Mouse (Mus musculus) midbrain, embryonic 14.5 days (tissue): ENCODE measurements around the gene Mogat1. TPM values are rescaled to one million over a fixed set of nuclear protein-coding genes. Genes with fewer than 3 reads are reported as not detected.

Experiments used
- ATAC-seq: fragments of 200-750 bp; cut with Nextera tagmentation; 2 replicates; pipeline ENCODE4 v1.8.0; 2017; ENCODE audit warnings: moderate number of reproducible peaks, moderate library complexity; ENCODE audit not compliant: low FRiP score, low TSS enrichment
- DNase-seq: peaks from one replicate; pipeline ENCODE4 v3.0.0-alpha.2; 2015
- H3K27ac ChIP-seq: fragments of 300-500 bp; sonication (generic); replicated peaks from 2 replicates; pipeline ENCODE4 v1.5.1; 2014; ENCODE audit warnings: mild to moderate bottlenecking, low read depth, low read length, moderate library complexity
- H3K27me3 ChIP-seq: fragments of 300-500 bp; sonication (generic); 2 replicates; pipeline ENCODE4 v1.6.1; 2014; ENCODE audit warnings: low read length, control low read depth, mixed read lengths; ENCODE audit not compliant: control insufficient read depth, insufficient read depth
- H3K36me3 ChIP-seq: fragments of 300-500 bp; sonication (generic); 2 replicates; pipeline ENCODE4 v1.6.1; 2014; ENCODE audit warnings: low read length, control low read depth; ENCODE audit not compliant: control insufficient read depth, insufficient read depth
- H3K4me1 ChIP-seq: fragments of 300-500 bp; sonication (generic); 2 replicates; pipeline ENCODE4 v1.6.1; 2014; ENCODE audit warnings: mild to moderate bottlenecking, antibody characterized with exemption, low read length, control low read depth; ENCODE audit not compliant: control insufficient read depth, insufficient read depth
- H3K4me2 ChIP-seq: fragments of 300-500 bp; sonication (generic); 2 replicates; pipeline ENCODE4 v1.6.1; 2014; ENCODE audit warnings: mild to moderate bottlenecking, low read length, moderate library complexity
- H3K4me3 ChIP-seq: fragments of 300-500 bp; sonication (generic); replicated peaks from 2 replicates; pipeline ENCODE4 v1.5.1; 2014; ENCODE audit warnings: low read depth, low read length
- H3K9ac ChIP-seq: fragments of 300-500 bp; sonication (generic); replicated peaks from 2 replicates; pipeline ENCODE4 v1.6.1; 2014; ENCODE audit warnings: mild to moderate bottlenecking, low read length, moderate library complexity
- H3K9me3 ChIP-seq: fragments of 300-500 bp; sonication (generic); 2 replicates; pipeline ENCODE4 v1.6.1; 2016; ENCODE audit warnings: low read length, control low read depth, mixed read lengths; ENCODE audit not compliant: control insufficient read depth
- WGBS: fragments of 180-500 bp; shearing (Covaris S2); extraction: QIAGEN DNeasy Blood & Tissue Kit; methylation state at CpG from one replicate; pipeline ENCODE4 v1.1.7; 2014; 5-methylcytosine and 5-hydroxymethylcytosine counted together
- polyA plus RNA-seq: library from polyadenylated mRNA; unstranded; fragments of >200 nt; fragmentation: Nextera tagmentation; extraction: Ambion mirVana; gene quantifications from 2 replicates; pipeline ENCODE4 v1.2.1, GENCODE M21; 2014

The Mogat1 gene
- polyA plus RNA-seq, 1 experiment from 2014 or later: 0.72 TPM

- WGBS: 92% methylated on average over 6 of the region's 6 CpGs
Measured at GRCm38 (mm10) chr1:78502527-78502926, 8.3 kb upstream of the Mogat1 start.

GRCm38 (mm10) chr1:78507137-78507536, 3.7 kb upstream of the Mogat1 start:
- no peak overlapping the region for H3K4me3 ChIP-seq
- no peaks in the 10 kb centered on the region for H3K9me3 ChIP-seq

More at GRCm38 (mm10) chr1:78502527-78502926, 8.3 kb upstream of the Mogat1 start:
- H3K4me1 ChIP-seq: no peaks in the 10 kb centered on the region
- ATAC-seq (no peak), DNase-seq (no peak)
- no peak overlapping the region for H3K4me2 ChIP-seq
- no peak overlapping the region for H3K9ac ChIP-seq
- no peaks in the 10 kb centered on the region for H3K36me3 ChIP-seq
- H3K27ac ChIP-seq: no peak overlapping the region
- no peaks in the 10 kb centered on the region for H3K9me3 ChIP-seq
- no peaks in the 10 kb centered on the region for H3K27me3 ChIP-seq
- H3K4me3 ChIP-seq: no peak overlapping the region

GRCm38 (mm10) chr1:78511621-78512160, 900 bp downstream of the Mogat1 start, which contains the start of gene BC035947:
BC035947 (minus strand) TSS chr1:78512158.
- H3K27ac ChIP-seq: no peak within 1 kb of the TSS
- H3K9ac ChIP-seq: peak within 1 kb of the TSS; percentile 49
- peaks cover 6% of the 10 kb centered on the region; the same call in 1 of the 2 replicates for H3K4me1 ChIP-seq
- H3K27me3 ChIP-seq: no peaks in the 10 kb centered on the region
- H3K36me3 ChIP-seq: no peaks in the 10 kb centered on the region
- peak; percentile 55; the same call in 1 of the 2 replicates for ATAC-seq
- no peaks in the 10 kb centered on the region for H3K9me3 ChIP-seq
- peak; percentile 63 for DNase-seq
- 3% methylated on average over 25 of the region's 25 CpGs for WGBS
- peak within 1 kb of the TSS; percentile 57 for H3K4me2 ChIP-seq
- peak within 1 kb of the TSS; percentile 30 for H3K4me3 ChIP-seq

More at GRCm38 (mm10) chr1:78507137-78507536, 3.7 kb upstream of the Mogat1 start:
- ATAC-seq (no peak), DNase-seq (no peak)
- 57% methylated on average over 1 of the region's 1 CpGs for WGBS
- H3K27me3 ChIP-seq: no peaks in the 10 kb centered on the region
- H3K4me2 ChIP-seq: no peak overlapping the region
- peaks cover 6% of the 10 kb centered on the region; the same call in 1 of the 2 replicates for H3K4me1 ChIP-seq
- no peaks in the 10 kb centered on the region for H3K36me3 ChIP-seq
- no peak overlapping the region for H3K9ac ChIP-seq
- no peak overlapping the region for H3K27ac ChIP-seq

- DNase-seq (no peak), ATAC-seq (no peak)
- Histone ChIP-seq H3K4me3 (no peak overlapping the region), H3K36me3 (no peaks in the 10 kb centered on the region), H3K27ac (no peak overlapping the region), H3K4me1 (peaks cover 6% of the 10 kb centered on the region; the same call in 1 of the 2 replicates), H3K27me3 (no peaks in the 10 kb centered on the region), H3K9ac (no peak overlapping the region), H3K4me2 (no peak overlapping the region), H3K9me3 (no peaks in the 10 kb centered on the region)
- 78% methylated on average over 8 of the region's 8 CpGs for WGBS
Measured at GRCm38 (mm10) chr1:78512756-78513155, 2.0 kb downstream of the Mogat1 start.

- H3K9me3 ChIP-seq: no peaks in the 10 kb centered on the region
- WGBS: 93% methylated on average over 7 of the region's 7 CpGs
Measured at GRCm38 (mm10) chr1:78518907-78519306, 8.1 kb downstream of the Mogat1 start.

GRCm38 (mm10) chr1:78525189-78525886, 14.5 kb downstream of the Mogat1 start:
- H3K9ac ChIP-seq: no peak overlapping the region
- no peak for ATAC-seq
- 44% methylated on average over 23 of the region's 23 CpGs for WGBS

More at GRCm38 (mm10) chr1:78518907-78519306, 8.1 kb downstream of the Mogat1 start:
- Histone ChIP-seq H3K9ac (no peak overlapping the region), H3K4me1 (no peaks in the 10 kb centered on the region), H3K4me3 (no peak overlapping the region), H3K4me2 (no peak overlapping the region), H3K27me3 (no peaks in the 10 kb centered on the region), H3K36me3 (no peaks in the 10 kb centered on the region), H3K27ac (no peak overlapping the region)
- ATAC-seq: no peak
- DNase-seq: no peak

GRCm38 (mm10) chr1:78528356-78528755, 17.6 kb downstream of the Mogat1 start:
- no peak overlapping the region for H3K4me3 ChIP-seq
- no peaks in the 10 kb centered on the region for H3K4me1 ChIP-seq
- no peak overlapping the region for H3K4me2 ChIP-seq
- no peaks in the 10 kb centered on the region for H3K9me3 ChIP-seq
- no peaks in the 10 kb centered on the region for H3K27me3 ChIP-seq
- no peak for DNase-seq
- WGBS: 92% methylated on average over 3 of the region's 3 CpGs
- no peak overlapping the region for H3K27ac ChIP-seq
- H3K36me3 ChIP-seq: no peaks in the 10 kb centered on the region
- H3K9ac ChIP-seq: no peak overlapping the region
- no peak for ATAC-seq

More at GRCm38 (mm10) chr1:78525189-78525886, 14.5 kb downstream of the Mogat1 start:
- Histone ChIP-seq H3K4me3 (no peak overlapping the region), H3K36me3 (no peaks in the 10 kb centered on the region), H3K4me2 (no peak overlapping the region), H3K27me3 (no peaks in the 10 kb centered on the region), H3K4me1 (no peaks in the 10 kb centered on the region), H3K9me3 (no peaks in the 10 kb centered on the region), H3K27ac (no peak overlapping the region)
- DNase-seq: peak; percentile 79

GRCm38 (mm10) chr1:78529011-78529410, 18.2 kb downstream of the Mogat1 start:
- no peak overlapping the region for H3K4me3 ChIP-seq
- no peak overlapping the region for H3K4me2 ChIP-seq
- no peak overlapping the region for H3K9ac ChIP-seq
- WGBS: 93% methylated on average over 8 of the region's 8 CpGs
- H3K9me3 ChIP-seq: no peaks in the 10 kb centered on the region
- H3K36me3 ChIP-seq: no peaks in the 10 kb centered on the region
- ATAC-seq (no peak), DNase-seq (no peak)
- H3K4me1 ChIP-seq: no peaks in the 10 kb centered on the region
- no peak overlapping the region for H3K27ac ChIP-seq
- H3K27me3 ChIP-seq: no peaks in the 10 kb centered on the region
